Mouse (Mus musculus) midbrain, embryonic 12.5 days (tissue): ENCODE data around the gene Bckdk. TPM values are rescaled to one million over a fixed set of nuclear protein-coding genes. Genes with fewer than 3 reads are reported as not detected.

ENCODE experiments used
- ATAC-seq: fragments of 200-750 bp; cut with Nextera tagmentation; 2 replicates; pipeline ENCODE4 v1.8.0; 2017; ENCODE audit warnings: low read depth, moderate TSS enrichment, moderate library complexity; ENCODE audit not compliant: low FRiP score
- H3K27ac ChIP-seq: fragments of 300-500 bp; sonication (generic); replicated peaks from 2 replicates; pipeline ENCODE4 v1.5.1; 2016; ENCODE audit warnings: mild to moderate bottlenecking
- H3K27me3 ChIP-seq: fragments of 300-500 bp; sonication (generic); 2 replicates; pipeline ENCODE4 v1.6.1; 2016; ENCODE audit warnings: mild to moderate bottlenecking
- H3K36me3 ChIP-seq: fragments of 300-500 bp; sonication (generic); 2 replicates; pipeline ENCODE4 v1.6.1; 2016
- H3K4me1 ChIP-seq: fragments of 300-500 bp; sonication (generic); 2 replicates; pipeline ENCODE4 v1.6.1; 2016
- H3K4me2 ChIP-seq: fragments of 300-500 bp; sonication (generic); replicated peaks from 2 replicates; pipeline ENCODE4 v1.6.1; 2016; ENCODE audit warnings: mild to moderate bottlenecking, moderate library complexity
- H3K4me3 ChIP-seq: fragments of 300-500 bp; sonication (generic); 2 replicates; pipeline ENCODE4 v1.5.1; 2016; ENCODE audit warnings: mild to moderate bottlenecking
- H3K9ac ChIP-seq: fragments of 300-500 bp; sonication (generic); replicated peaks from 2 replicates; pipeline ENCODE4 v1.6.1; 2016; ENCODE audit warnings: mild to moderate bottlenecking, moderate library complexity
- H3K9me3 ChIP-seq: fragments of 300-500 bp; sonication (generic); 2 replicates; pipeline ENCODE4 v1.6.1; 2016; ENCODE audit warnings: mild to moderate bottlenecking
- WGBS: fragments of 180-500 bp; shearing (Covaris S2); methylation state at CpG from one replicate; pipeline ENCODE4 v1.1.7; 2016; 5-methylcytosine and 5-hydroxymethylcytosine counted together
- polyA plus RNA-seq: library from polyadenylated mRNA; unstranded; fragments of >200 nt; fragmentation: Nextera tagmentation; extraction: Ambion mirVana; gene quantifications from 2 replicates; pipeline ENCODE4 v1.2.1, GENCODE M21; 2016

Gene Bckdk
- polyA plus RNA-seq, 1 experiment from 2014 or later = 83.7 TPM

- Histone ChIP-seq H3K36me3 (0 out of 2 replicates have a peak, but pooled peaks cover under 1% of the 10 kb centered on the region), H3K27me3 (no peaks in the 10 kb centered on the region), H3K9me3 (no peaks in the 10 kb centered on the region), H3K4me2 (no peak overlapping the region), H3K4me1 (peaks cover 11% of the 10 kb centered on the region), H3K9ac (no peak overlapping the region), H3K4me3 (no peak overlapping the region), H3K27ac (no peak overlapping the region)
- ATAC-seq = no peak
- WGBS = 36% methylated on average over 10 of the region's 10 CpGs
These were observed 5.5 kb upstream of the Bckdk start for GRCm38 (mm10) chr7:127898179-127898956.

DNA sequence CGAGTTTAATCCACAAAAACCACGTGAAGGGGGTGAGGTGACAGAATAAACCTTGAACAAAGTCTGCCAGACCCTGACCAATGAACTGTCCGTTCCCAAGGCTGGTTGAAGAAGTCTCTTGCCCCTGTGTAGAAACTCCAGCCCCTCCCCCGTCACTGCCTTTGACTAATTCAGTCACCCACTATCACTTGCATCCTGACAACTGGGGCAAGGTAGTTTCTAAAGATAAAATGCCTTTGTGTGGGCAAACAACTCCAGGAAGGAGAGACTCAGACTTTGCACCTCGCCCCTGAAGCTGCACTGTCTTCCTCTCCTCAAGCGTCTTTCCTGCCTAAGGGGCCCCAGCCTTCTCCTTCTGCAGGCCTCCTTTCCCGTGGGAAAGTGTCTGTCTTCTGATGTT, 3.9 kb upstream of the Bckdk start:
- Histone ChIP-seq H3K9me3 (no peaks in the 10 kb centered on the region), H3K9ac (no peak overlapping the region), H3K27me3 (no peaks in the 10 kb centered on the region), H3K36me3 (no peaks in the 10 kb centered on the region), H3K27ac (no peak overlapping the region), H3K4me3 (no peak overlapping the region), H3K4me2 (no peak overlapping the region), H3K4me1 (peaks cover 11% of the 10 kb centered on the region)
- ATAC-seq = no peak
- 48% methylated on average over 7 of the region's 7 CpGs for WGBS

DNA sequence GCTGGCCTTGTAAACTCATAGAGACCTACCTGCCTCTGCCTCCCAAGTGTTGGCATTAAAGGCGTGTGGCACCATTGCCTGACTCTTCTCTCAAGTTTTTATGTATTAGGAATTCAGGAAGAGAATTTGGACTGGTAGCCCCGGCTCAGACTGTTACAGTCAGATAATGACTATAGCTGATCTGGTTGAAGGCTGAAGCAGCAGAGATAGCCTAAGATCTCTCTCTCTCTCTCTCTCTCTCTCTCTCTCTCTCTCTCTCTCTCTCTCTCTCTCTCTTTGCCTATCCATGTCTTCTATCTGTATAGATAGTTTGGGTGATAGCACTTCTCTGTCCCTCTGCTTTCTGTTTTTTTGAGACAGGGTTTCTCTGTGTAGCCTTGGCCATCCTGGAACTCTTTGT, 2.1 kb upstream of the Bckdk start:
- Histone ChIP-seq H3K9ac (no peak overlapping the region), H3K36me3 (peaks cover 16% of the 10 kb centered on the region), H3K4me2 (no peak overlapping the region), H3K4me1 (peaks cover 13% of the 10 kb centered on the region), H3K4me3 (no peak overlapping the region), H3K9me3 (no peaks in the 10 kb centered on the region), H3K27ac (no peak overlapping the region), H3K27me3 (no peaks in the 10 kb centered on the region)
- no peak for ATAC-seq
- 76% methylated on average over 2 of the region's 2 CpGs for WGBS

GRCm38 (mm10) chr7:127907939-127908338, 4.1 kb downstream of the Bckdk start:
- H3K9ac ChIP-seq = no peak overlapping the region
- no peak overlapping the region for H3K27ac ChIP-seq
- H3K27me3 ChIP-seq = no peaks in the 10 kb centered on the region
- H3K4me3 ChIP-seq = no peak overlapping the region
- H3K4me1 ChIP-seq = peaks cover 21% of the 10 kb centered on the region
- no peak overlapping the region for H3K4me2 ChIP-seq
- peaks cover 41% of the 10 kb centered on the region for H3K36me3 ChIP-seq
- no peak for ATAC-seq
- H3K9me3 ChIP-seq = no peaks in the 10 kb centered on the region
- 95% methylated on average over 12 of the region's 12 CpGs for WGBS

DNA sequence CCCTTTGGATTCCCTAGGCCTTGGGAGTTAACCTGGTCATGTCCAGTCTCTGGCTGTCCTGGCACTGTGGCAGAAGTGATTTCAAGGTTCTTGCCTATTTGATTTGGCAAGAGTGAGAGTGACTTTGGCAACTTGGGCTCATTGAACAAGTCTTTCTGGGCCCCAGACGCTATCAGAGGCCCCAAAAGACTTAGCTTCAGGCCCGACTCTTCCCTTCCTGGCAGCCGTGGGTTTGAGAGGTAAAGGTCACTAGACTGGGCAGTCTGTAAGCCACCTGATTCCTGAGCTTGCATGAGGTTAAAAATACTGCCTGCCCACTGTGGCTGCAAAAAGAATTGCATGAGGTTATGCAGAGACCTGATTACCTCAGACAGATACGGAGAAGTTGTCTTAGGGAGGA, 4.8 kb downstream of the Bckdk start:
- Histone ChIP-seq H3K27ac (no peak overlapping the region), H3K4me3 (no peak overlapping the region), H3K9ac (no peak overlapping the region), H3K9me3 (no peaks in the 10 kb centered on the region), H3K36me3 (peaks cover 41% of the 10 kb centered on the region), H3K4me2 (no peak overlapping the region), H3K27me3 (no peaks in the 10 kb centered on the region), H3K4me1 (peaks cover 25% of the 10 kb centered on the region)
- WGBS = 92% methylated on average over 4 of the region's 4 CpGs
- no peak for ATAC-seq

- H3K9ac ChIP-seq = peak within 1 kb of the TSS; percentile 85
- peak within 1 kb of the TSS; percentile 78 for H3K4me2 ChIP-seq
- peak within 1 kb of the TSS; percentile 76 for H3K27ac ChIP-seq
- peaks cover 45% of the 10 kb centered on the region for H3K36me3 ChIP-seq
- H3K27me3 ChIP-seq = no peaks in the 10 kb centered on the region
- peak within 1 kb of the TSS; percentile 99 for H3K4me3 ChIP-seq
- H3K9me3 ChIP-seq = no peaks in the 10 kb centered on the region
- H3K4me1 ChIP-seq = peaks cover 12% of the 10 kb centered on the region
- WGBS = 1% methylated on average over 40 of the region's 40 CpGs
- ATAC-seq = peak; percentile 95
These were observed 8.4 kb downstream of the Bckdk start, which contains the start of gene Kat8 for GRCm38 (mm10) chr7:127912190-127912871. Gene Kat8 (plus strand): TSS chr7:127912516.

GRCm38 (mm10) chr7:127912938-127913337, 9.1 kb downstream of the Bckdk start:
- peaks cover 12% of the 10 kb centered on the region for H3K4me1 ChIP-seq
- ATAC-seq = no peak
- peaks cover 43% of the 10 kb centered on the region for H3K36me3 ChIP-seq
- peak overlapping the region; percentile 99 for H3K4me3 ChIP-seq
- peak overlapping the region; percentile 78 for H3K4me2 ChIP-seq
- H3K27me3 ChIP-seq = no peaks in the 10 kb centered on the region
- peak overlapping the region; percentile 85 for H3K9ac ChIP-seq
- H3K9me3 ChIP-seq = no peaks in the 10 kb centered on the region
- WGBS = 31% methylated on average over 4 of the region's 4 CpGs
- no peak overlapping the region for H3K27ac ChIP-seq

DNA sequence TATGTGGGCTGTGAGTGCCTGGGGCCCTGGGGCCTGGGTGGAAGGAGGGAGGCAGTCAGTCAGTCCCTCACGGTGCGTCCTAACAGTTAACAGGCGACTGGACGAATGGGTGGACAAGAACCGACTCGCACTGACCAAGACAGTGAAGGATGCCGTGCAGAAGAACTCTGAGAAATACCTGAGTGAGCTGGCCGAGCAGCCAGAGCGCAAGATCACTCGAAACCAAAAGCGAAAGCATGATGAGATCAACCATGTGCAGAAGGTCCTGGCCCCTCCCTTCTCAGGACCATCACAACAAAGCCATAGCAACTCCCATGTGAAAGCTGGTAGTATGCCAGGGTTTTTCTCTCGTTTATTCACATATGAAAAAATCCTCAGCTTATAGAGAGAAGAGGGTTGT, 11.4 kb downstream of the Bckdk start:
- peaks cover 29% of the 10 kb centered on the region for H3K36me3 ChIP-seq
- 93% methylated on average over 12 of the region's 12 CpGs for WGBS
- no peak for ATAC-seq
- H3K4me2 ChIP-seq = no peak overlapping the region
- H3K4me1 ChIP-seq = peaks cover 12% of the 10 kb centered on the region
- no peak overlapping the region for H3K9ac ChIP-seq
- H3K27ac ChIP-seq = no peak overlapping the region
- H3K4me3 ChIP-seq = no peak overlapping the region
- no peaks in the 10 kb centered on the region for H3K27me3 ChIP-seq
- no peaks in the 10 kb centered on the region for H3K9me3 ChIP-seq

GRCm38 (mm10) chr7:127918203-127918602, 14.3 kb downstream of the Bckdk start:
- no peak overlapping the region for H3K9ac ChIP-seq
- peaks cover 48% of the 10 kb centered on the region for H3K36me3 ChIP-seq
- no peak overlapping the region for H3K4me2 ChIP-seq
- no peak overlapping the region for H3K4me3 ChIP-seq
- H3K4me1 ChIP-seq = peaks cover under 1% of the 10 kb centered on the region; the same call in 1 of the 2 replicates
- no peaks in the 10 kb centered on the region for H3K9me3 ChIP-seq
- 58% methylated on average over 3 of the region's 3 CpGs for WGBS
- no peak for ATAC-seq
- H3K27me3 ChIP-seq = no peaks in the 10 kb centered on the region
- no peak overlapping the region for H3K27ac ChIP-seq

- Histone ChIP-seq H3K9me3 (no peaks in the 10 kb centered on the region), H3K36me3 (peaks cover 56% of the 10 kb centered on the region), H3K27me3 (no peaks in the 10 kb centered on the region), H3K27ac (no peak overlapping the region), H3K4me3 (no peak overlapping the region), H3K9ac (no peak overlapping the region), H3K4me2 (no peak overlapping the region), H3K4me1 (no peaks in the 10 kb centered on the region)
- WGBS = 77% methylated on average over 7 of the region's 7 CpGs
- ATAC-seq = no peak
These were observed 15.4 kb downstream of the Bckdk start for GRCm38 (mm10) chr7:127919290-127919689.

DNA sequence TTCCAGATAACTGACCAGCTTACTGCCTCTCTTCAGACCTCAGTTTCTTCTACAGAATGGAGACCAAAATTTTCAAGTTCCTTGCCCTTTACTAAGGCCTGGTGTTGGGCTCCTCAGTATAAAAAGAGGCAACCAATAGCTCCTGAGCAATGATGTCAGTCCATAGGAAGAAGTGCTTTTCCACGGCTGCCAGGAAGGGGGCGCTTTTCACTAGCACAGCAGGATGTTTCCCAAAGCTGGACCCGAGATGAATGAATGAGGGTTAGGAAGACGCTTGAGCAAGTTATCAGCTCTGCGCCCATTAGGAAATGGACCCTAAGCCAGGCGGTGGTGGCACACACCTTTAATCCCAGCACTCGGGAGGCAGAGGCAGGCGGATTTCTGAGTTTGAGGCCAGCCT, 17.6 kb downstream of the Bckdk start:
- H3K27me3 ChIP-seq = no peaks in the 10 kb centered on the region
- no peaks in the 10 kb centered on the region for H3K4me1 ChIP-seq
- H3K36me3 ChIP-seq = peaks cover 60% of the 10 kb centered on the region
- H3K9ac ChIP-seq = no peak overlapping the region
- no peak overlapping the region for H3K4me2 ChIP-seq
- no peak overlapping the region for H3K27ac ChIP-seq
- H3K4me3 ChIP-seq = no peak overlapping the region
- ATAC-seq = no peak
- no peaks in the 10 kb centered on the region for H3K9me3 ChIP-seq
- WGBS = 69% methylated on average over 8 of the region's 8 CpGs

GRCm38 (mm10) chr7:127922451-127923275, 18.8 kb downstream of the Bckdk start:
- Histone ChIP-seq H3K9me3 (no peaks in the 10 kb centered on the region), H3K4me1 (no peaks in the 10 kb centered on the region), H3K4me2 (no peak overlapping the region), H3K27me3 (peaks cover 4% of the 10 kb centered on the region), H3K36me3 (peaks cover 52% of the 10 kb centered on the region), H3K27ac (no peak overlapping the region), H3K9ac (no peak overlapping the region), H3K4me3 (no peak overlapping the region)
- 82% methylated on average over 6 of the region's 6 CpGs for WGBS
- no peak for ATAC-seq
